In the genomic region with DNA sequence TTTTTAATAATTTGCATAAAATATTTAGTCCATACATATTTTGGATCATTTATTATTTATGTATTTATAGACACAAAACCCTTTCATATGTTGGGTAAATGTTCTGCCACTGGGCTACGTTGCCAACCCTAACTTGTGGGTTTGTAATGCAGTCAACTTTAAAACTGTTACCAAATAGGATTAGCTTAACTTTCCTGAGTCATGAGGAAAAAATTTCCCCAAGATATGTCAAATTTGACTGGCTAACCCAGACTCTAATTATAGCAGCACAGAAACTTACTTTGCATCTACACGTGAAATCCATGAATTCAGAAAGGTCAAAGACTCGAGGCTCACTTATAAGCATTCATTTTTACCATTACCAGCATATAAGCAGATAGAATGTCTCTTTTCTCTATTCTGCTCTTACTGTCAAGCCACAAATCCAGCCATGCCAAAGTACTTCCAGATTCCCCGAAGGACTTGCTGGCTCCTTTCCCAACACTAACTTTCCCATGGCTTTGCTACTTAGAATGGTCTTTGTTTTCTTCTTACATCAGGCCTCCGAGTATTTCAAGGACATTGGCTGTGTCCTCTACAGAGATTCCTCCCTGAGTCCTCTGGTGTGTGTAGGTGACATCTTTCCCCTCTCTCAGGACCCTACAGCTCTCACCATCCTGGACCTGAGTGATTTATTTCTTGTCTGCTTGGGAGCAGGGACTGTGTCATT, we compare ENCODE assay signal across 12 mouse cellular contexts.
A peak's percentile ranks its signal among the peaks of the same experiment; 100 is the strongest.
DNase-seq lines count a peak whose midpoint lies in the region; ATAC-seq and TF ChIP-seq lines count a peak whose summit lies in the region.
"Had no signal": no experiment of that assay in that cellular context is flagged by ENCODE, and none has a peak within 500 bp of the region (broad histone marks: within the 10 kb centered on the region; RNA-seq: fewer than 3 reads in every experiment).

No protein-coding gene starts in this region.

- no peak for TF ChIP-seq POLR2A in brain, embryonic 14.5 days (IDR thresholded peaks at IDR 0.05; ENCODE audit: borderline replicate concordance, extremely low read depth, insufficient read depth, insufficient read length, poor library complexity, severe bottlenecking)

- ATAC-seq in frontal cortex, adult (ENCODE audit: low TSS enrichment): no peak

- no peak for TF ChIP-seq CTCF in left cerebral cortex, adult 2 months (IDR thresholded peaks at IDR 0.05)
- no peak for TF ChIP-seq CTCF in brain, embryonic 14.5 days (IDR thresholded peaks at IDR 0.05; ENCODE audit: borderline replicate concordance, extremely low read depth, insufficient read depth, insufficient read length)

- peak overlapping the region; percentile 44; the same call in 1 of the 2 replicates for H3K27ac ChIP-seq in left cerebral cortex, adult 2 months
- H3K27ac ChIP-seq: forebrain, embryonic 10.5 days; heart, adult 2 months; stomach, embryonic 15.5 days had no signal

- intact Hi-C loops in left cerebral cortex, adult 2 months (cut with DNase I): no loop called here

- no peak overlapping the region for H3K4me3 ChIP-seq in left cerebral cortex, adult 2 months
- H3K4me3 ChIP-seq: forebrain, embryonic 10.5 days; heart, adult 2 months; stomach, embryonic 15.5 days had no signal

- no peak for DNase-seq in left cerebral cortex, adult 2 months (ENCODE audit: extremely low spot score in 1 of 2, low spot score in 2 of 2)
- DNase-seq in left cerebral cortex, adult 9 months (ENCODE audit: low spot score in 2 of 2): no peak
- peak; percentile 55 for DNase-seq in brain, embryonic 14.5 days (ENCODE audit: low read depth)
- peak; percentile 10 for DNase-seq in gastrocnemius, postnatal 25 days
- peak; percentile 9 for DNase-seq in lung, postnatal 14 days
- DNase-seq in adrenal gland, postnatal 25 days: no peak
- DNase-seq: kidney, adult 8-10 months; retina, postnatal 1 day had no signal

Comparison
In these comparisons a context has a peak if more than half of its experiments do, and no peak if none do; other contexts are left out.
1. DNase-seq: peak in brain, embryonic 14.5 days (single experiment), gastrocnemius, postnatal 25 days (single experiment) and lung, postnatal 14 days (single experiment); none in left cerebral cortex, adult 2 months (0 of 2), left cerebral cortex, adult 9 months (0 of 2) and adrenal gland, postnatal 25 days (single experiment).